Mouse (Mus musculus): ENCODE results near the gene Fblim1.

DNA sequence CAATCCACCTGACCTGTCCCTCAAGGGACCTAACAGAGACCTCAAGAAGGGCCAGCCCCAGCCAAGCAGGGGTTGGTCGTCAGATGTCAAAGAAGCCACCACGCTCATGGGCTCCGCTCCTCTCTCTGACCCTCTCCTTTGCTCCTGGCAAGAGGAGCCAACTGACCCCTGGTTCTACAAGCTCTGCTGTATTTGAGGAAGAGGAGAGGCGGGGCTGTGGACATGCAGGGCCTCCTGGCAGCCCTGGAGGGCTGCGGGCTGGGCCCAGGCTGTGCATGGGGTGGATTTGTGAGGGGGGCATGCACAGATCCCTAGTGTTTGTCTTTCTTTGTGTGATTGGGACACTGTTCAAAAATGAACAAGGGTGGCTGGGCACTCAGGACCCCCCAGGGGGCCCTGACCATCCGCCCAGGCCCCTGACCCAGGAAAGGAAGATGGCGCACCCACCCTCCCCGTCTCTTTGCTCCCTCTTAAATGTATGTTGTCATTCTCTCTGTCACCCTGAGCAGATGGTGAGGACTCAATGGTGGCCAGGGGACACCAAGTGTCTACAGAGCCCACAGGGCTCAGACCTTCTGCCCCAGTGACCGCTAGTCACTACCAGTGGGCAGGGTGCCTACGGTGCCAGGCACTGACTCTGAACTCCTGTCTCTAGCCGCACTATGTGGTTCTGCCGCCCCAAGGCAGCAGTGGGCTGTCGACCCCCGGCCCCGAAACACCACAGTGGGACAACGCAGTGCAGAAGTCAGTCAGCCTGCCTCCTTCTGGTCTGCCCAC, 20.1 kb upstream of the Fblim1 start:
- TF ChIP-seq CTCF (IDR thresholded peaks at IDR 0.05; ENCODE audit: control insufficient read depth, insufficient read depth, low read length) (no peak), POLR2A (IDR thresholded peaks at IDR 0.05; ENCODE audit: borderline replicate concordance, control insufficient read depth, low read depth, low read length) (no peak)

Data from bone marrow, adult 2 months (tissue).